Mouse (Mus musculus): ENCODE results near the gene Plxna2. TPM values are rescaled to one million over a fixed set of nuclear protein-coding genes. Genes with fewer than 3 reads are reported as not detected.

Gene Plxna2
- polyA plus RNA-seq, 1 experiment from 2014 or later, result 19.3 TPM

DNA sequence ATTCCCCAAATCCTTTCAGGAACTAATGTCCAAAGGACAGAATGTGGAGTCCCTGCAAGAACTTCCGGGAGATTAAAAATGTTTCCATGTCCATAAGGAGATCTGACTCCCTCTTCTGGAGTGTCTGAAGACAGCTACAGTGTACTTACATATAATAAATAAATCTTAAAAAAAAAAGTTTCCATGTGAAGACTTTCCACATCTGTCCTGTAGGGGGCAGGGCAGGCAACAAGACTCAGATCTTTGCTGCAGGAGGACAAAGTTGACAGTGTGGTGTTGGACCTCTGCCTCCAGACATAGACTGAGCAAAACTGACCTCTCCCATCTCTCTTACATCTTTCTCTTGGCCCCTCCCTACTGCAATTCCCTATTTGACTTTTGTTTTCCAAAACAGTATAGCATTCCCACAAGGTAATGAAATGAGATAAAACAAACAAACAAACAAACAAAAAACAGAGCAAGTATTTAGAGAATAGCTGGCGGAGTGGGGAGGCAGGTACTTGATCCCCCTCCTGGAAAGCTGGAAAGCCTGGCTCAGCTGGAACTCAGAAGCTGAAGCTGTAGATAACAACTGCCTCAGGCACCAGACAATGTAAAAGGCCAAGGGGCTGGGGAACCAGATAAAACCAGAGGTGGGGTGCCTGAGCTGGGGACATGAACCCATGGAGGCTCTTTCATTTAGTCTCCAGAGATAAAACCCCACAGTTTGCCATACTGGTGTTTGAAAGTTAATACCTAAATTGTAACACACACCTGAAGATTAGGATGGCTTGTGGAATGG is 143.6 kb downstream of the Plxna2 start:
- no peak overlapping the region for H3K27ac ChIP-seq (replicated peaks)
- no peak for ATAC-seq (ENCODE audit: low FRiP score, low read depth)
- peaks cover 16% of the 10 kb centered on the region for H3K36me3 ChIP-seq

DNA sequence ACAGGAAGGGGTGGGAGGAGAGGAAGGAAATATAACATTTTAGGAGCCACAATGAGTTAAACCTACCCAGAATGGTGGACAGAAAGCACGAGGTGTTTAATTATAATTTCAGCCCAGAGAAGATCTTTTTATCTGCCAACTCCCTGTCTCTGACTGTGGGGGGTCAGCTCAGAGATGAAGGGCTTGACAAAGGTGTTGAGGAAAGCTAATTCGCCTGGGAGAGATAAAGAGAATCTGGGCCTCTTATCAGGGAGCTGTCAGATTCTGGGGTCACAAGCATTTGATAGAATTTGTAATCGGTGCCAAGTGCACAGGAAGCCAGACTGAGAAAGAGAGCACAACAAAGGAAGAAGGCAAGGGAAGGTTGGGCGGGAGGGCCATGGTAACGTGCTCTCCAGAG is 144.9 kb downstream of the Plxna2 start:
- Histone ChIP-seq H3K9me3 (no peaks in the 10 kb centered on the region), H3K36me3 (peaks cover 19% of the 10 kb centered on the region; the same call in 1 of the 2 replicates), H3K27me3 (no peaks in the 10 kb centered on the region), H3K4me2 (replicated peaks) (no peak overlapping the region), H3K27ac (replicated peaks) (no peak overlapping the region), H3K4me1 (no peaks in the 10 kb centered on the region), H3K4me3 (no peak overlapping the region), H3K9ac (replicated peaks) (no peak overlapping the region)
- no peak for ATAC-seq (ENCODE audit: low FRiP score, low read depth)
- 68% methylated on average over 5 of the region's 5 CpGs for WGBS

More for the DNA sequence above, 143.6 kb downstream of the Plxna2 start:
- 85% methylated on average over 2 of the region's 2 CpGs for WGBS
- H3K4me1 ChIP-seq, result no peaks in the 10 kb centered on the region
- no peak overlapping the region for H3K4me2 ChIP-seq (replicated peaks)
- no peaks in the 10 kb centered on the region for H3K9me3 ChIP-seq
- no peak overlapping the region for H3K4me3 ChIP-seq
- no peak overlapping the region for H3K9ac ChIP-seq (replicated peaks)
- no peaks in the 10 kb centered on the region for H3K27me3 ChIP-seq

DNA sequence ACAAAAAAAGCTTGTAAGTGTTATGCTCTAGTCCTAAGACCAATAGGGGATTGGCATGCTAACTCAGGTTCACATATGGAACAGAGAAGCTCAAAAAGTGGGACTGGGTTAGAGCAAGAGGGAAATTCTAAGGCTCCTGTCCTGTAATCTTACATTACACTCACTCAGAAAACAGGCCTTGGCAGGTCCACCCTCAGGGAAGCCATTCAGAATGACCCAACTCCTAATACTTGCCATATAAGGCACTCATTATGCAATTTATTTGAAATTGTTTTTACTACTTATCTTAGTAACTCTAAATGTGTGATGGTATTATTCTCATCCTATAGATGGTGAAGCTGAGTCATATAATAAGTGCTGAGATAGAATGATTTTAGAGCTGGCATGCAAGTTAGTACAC is 146.9 kb downstream of the Plxna2 start:
- peaks cover 19% of the 10 kb centered on the region; the same call in 1 of the 2 replicates for H3K36me3 ChIP-seq
- H3K9me3 ChIP-seq, result no peaks in the 10 kb centered on the region
- H3K27ac ChIP-seq (replicated peaks), result no peak overlapping the region
- no peak overlapping the region for H3K4me3 ChIP-seq
- no peak overlapping the region for H3K9ac ChIP-seq (replicated peaks)
- H3K4me1 ChIP-seq, result no peaks in the 10 kb centered on the region
- no peak for ATAC-seq (ENCODE audit: low FRiP score, low read depth)
- H3K4me2 ChIP-seq (replicated peaks), result no peak overlapping the region
- H3K27me3 ChIP-seq, result no peaks in the 10 kb centered on the region

- Histone ChIP-seq H3K4me2 (replicated peaks) (no peak overlapping the region), H3K9me3 (no peaks in the 10 kb centered on the region), H3K27ac (replicated peaks) (no peak overlapping the region), H3K4me1 (no peaks in the 10 kb centered on the region), H3K36me3 (peaks cover 17% of the 10 kb centered on the region; the same call in 1 of the 2 replicates), H3K4me3 (no peak overlapping the region), H3K9ac (replicated peaks) (no peak overlapping the region), H3K27me3 (no peaks in the 10 kb centered on the region; the same call in 1 of the 2 replicates)
- ATAC-seq (ENCODE audit: low FRiP score, low read depth), result no peak
- 93% methylated on average over 1 of the region's 1 CpGs for WGBS
Measured at GRCm38 (mm10) chr1:194768799-194769198, 150.8 kb downstream of the Plxna2 start.

DNA sequence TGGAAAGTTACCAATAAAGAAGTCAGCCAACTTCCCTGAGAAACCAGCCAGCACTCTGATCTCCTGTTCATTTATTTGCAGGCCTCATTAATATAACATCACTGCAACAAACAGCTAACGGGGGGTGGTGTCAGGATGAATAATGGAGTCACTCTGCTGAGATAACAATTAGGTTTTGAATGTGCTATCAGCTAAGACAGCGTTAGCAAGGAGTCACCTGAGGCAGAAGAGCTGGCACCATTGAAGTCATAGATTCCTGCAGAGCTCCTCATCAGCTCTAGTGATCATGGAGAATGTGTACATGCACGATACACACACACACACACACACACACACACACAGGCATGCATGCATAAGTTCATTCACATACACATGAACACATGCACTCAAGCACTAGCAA is 154.0 kb downstream of the Plxna2 start:
- 74% methylated on average over 3 of the region's 3 CpGs for WGBS
- no peak overlapping the region for H3K4me2 ChIP-seq (replicated peaks)
- peaks cover 8% of the 10 kb centered on the region; the same call in 1 of the 2 replicates for H3K36me3 ChIP-seq
- H3K4me1 ChIP-seq, result no peaks in the 10 kb centered on the region
- no peaks in the 10 kb centered on the region for H3K9me3 ChIP-seq
- H3K9ac ChIP-seq (replicated peaks), result no peak overlapping the region
- no peak for ATAC-seq (ENCODE audit: low FRiP score, low read depth)
- H3K27ac ChIP-seq (replicated peaks), result no peak overlapping the region
- no peaks in the 10 kb centered on the region; the same call in 1 of the 2 replicates for H3K27me3 ChIP-seq
- no peak overlapping the region for H3K4me3 ChIP-seq

DNA sequence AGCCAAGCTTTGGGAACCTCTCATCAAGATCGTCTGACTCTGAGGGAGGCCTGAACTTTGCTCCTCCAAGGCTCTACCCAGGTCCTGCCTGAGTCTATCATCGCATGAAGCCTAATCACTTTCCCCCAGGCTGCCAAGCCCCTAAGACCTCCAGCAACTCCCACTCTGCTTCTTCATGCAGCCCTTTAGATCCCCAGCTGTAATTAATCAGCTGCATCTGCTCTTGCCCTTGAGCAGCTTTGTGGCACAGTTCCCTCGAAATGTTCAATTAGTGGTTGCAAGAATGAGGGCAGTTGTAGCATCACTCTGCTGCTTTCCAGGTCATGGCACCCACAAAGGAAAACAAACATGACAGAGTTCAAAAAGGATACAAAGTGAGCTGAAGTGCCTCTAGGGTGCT is 155.9 kb downstream of the Plxna2 start:
- no peak overlapping the region for H3K4me2 ChIP-seq (replicated peaks)
- no peak overlapping the region for H3K9ac ChIP-seq (replicated peaks)
- 47% methylated on average over 3 of the region's 3 CpGs for WGBS
- H3K9me3 ChIP-seq, result no peaks in the 10 kb centered on the region
- H3K27me3 ChIP-seq, result no peaks in the 10 kb centered on the region; the same call in 1 of the 2 replicates
- ATAC-seq (ENCODE audit: low FRiP score, low read depth), result no peak
- no peak overlapping the region for H3K4me3 ChIP-seq
- no peaks in the 10 kb centered on the region for H3K4me1 ChIP-seq
- no peak overlapping the region for H3K27ac ChIP-seq (replicated peaks)
- H3K36me3 ChIP-seq, result 0 out of 2 replicates have a peak, but pooled peaks cover 2% of the 10 kb centered on the region

GRCm38 (mm10) chr1:194774350-194774749 is 156.3 kb downstream of the Plxna2 start:
- Histone ChIP-seq H3K27me3 (no peaks in the 10 kb centered on the region; the same call in 1 of the 2 replicates), H3K36me3 (0 out of 2 replicates have a peak, but pooled peaks cover 5% of the 10 kb centered on the region), H3K4me3 (no peak overlapping the region), H3K9me3 (no peaks in the 10 kb centered on the region), H3K27ac (replicated peaks) (no peak overlapping the region), H3K4me2 (replicated peaks) (no peak overlapping the region), H3K4me1 (no peaks in the 10 kb centered on the region), H3K9ac (replicated peaks) (no peak overlapping the region)
- WGBS, result 81% methylated on average over 2 of the region's 2 CpGs
- ATAC-seq (ENCODE audit: low FRiP score, low read depth), result no peak

DNA sequence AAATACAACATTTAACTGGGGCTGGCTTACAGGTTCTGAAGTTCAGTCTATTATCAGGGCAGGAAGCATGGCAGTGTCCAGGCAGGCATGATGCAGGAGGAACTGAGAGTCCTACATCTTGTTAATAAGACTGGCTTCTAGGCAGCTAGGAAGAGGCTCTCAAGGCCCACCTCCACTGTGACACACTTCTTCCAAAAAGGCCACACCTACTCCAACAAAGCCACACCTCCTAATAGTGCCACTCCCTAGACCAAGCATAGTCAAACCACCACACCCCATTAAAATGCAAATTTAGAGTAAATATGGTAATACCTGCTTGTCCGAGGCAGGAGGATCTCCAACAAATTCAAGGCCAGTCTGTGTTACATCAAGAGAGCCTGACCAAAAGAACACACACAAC is 156.7 kb downstream of the Plxna2 start:
- Histone ChIP-seq H3K27me3 (no peaks in the 10 kb centered on the region; the same call in 1 of the 2 replicates), H3K9ac (replicated peaks) (no peak overlapping the region), H3K36me3 (0 out of 2 replicates have a peak, but pooled peaks cover 5% of the 10 kb centered on the region), H3K4me2 (replicated peaks) (no peak overlapping the region), H3K9me3 (no peaks in the 10 kb centered on the region), H3K4me1 (no peaks in the 10 kb centered on the region), H3K4me3 (no peak overlapping the region), H3K27ac (replicated peaks) (no peak overlapping the region)
- WGBS, result 78% methylated on average over 1 of the region's 1 CpGs
- ATAC-seq (ENCODE audit: low FRiP score, low read depth), result no peak

- ATAC-seq (ENCODE audit: low FRiP score, low read depth), result no peak
- no peaks in the 10 kb centered on the region; the same call in 1 of the 2 replicates for H3K27me3 ChIP-seq
- no peaks in the 10 kb centered on the region for H3K9me3 ChIP-seq
- H3K9ac ChIP-seq (replicated peaks), result no peak overlapping the region
- no peaks in the 10 kb centered on the region for H3K4me1 ChIP-seq
- H3K27ac ChIP-seq (replicated peaks), result no peak overlapping the region
- no peak overlapping the region for H3K4me2 ChIP-seq (replicated peaks)
- no peak overlapping the region for H3K4me3 ChIP-seq
- H3K36me3 ChIP-seq, result peaks cover 10% of the 10 kb centered on the region; the same call in 1 of the 2 replicates
Measured at GRCm38 (mm10) chr1:194775656-194776374, 157.8 kb downstream of the Plxna2 start.

GRCm38 (mm10) chr1:194776510-194777244 is 158.7 kb downstream of the Plxna2 start:
- no peak overlapping the region for H3K4me3 ChIP-seq
- peaks cover 10% of the 10 kb centered on the region; the same call in 1 of the 2 replicates for H3K36me3 ChIP-seq
- no peak overlapping the region for H3K27ac ChIP-seq (replicated peaks)
- H3K9me3 ChIP-seq, result no peaks in the 10 kb centered on the region
- no peak for ATAC-seq (ENCODE audit: low FRiP score, low read depth)
- H3K4me2 ChIP-seq (replicated peaks), result no peak overlapping the region
- no peaks in the 10 kb centered on the region; the same call in 1 of the 2 replicates for H3K27me3 ChIP-seq
- H3K4me1 ChIP-seq, result no peaks in the 10 kb centered on the region
- H3K9ac ChIP-seq (replicated peaks), result no peak overlapping the region
- 79% methylated on average over 5 of the region's 5 CpGs for WGBS

GRCm38 (mm10) chr1:194777608-194778007 is 159.6 kb downstream of the Plxna2 start:
- no peaks in the 10 kb centered on the region for H3K4me1 ChIP-seq
- H3K27me3 ChIP-seq, result no peaks in the 10 kb centered on the region; the same call in 1 of the 2 replicates
- H3K27ac ChIP-seq (replicated peaks), result no peak overlapping the region
- H3K9me3 ChIP-seq, result no peaks in the 10 kb centered on the region
- no peak overlapping the region for H3K4me2 ChIP-seq (replicated peaks)
- peaks cover 10% of the 10 kb centered on the region; the same call in 1 of the 2 replicates for H3K36me3 ChIP-seq
- WGBS, result 88% methylated on average over 2 of the region's 2 CpGs
- no peak overlapping the region for H3K9ac ChIP-seq (replicated peaks)
- H3K4me3 ChIP-seq, result no peak overlapping the region
- no peak for ATAC-seq (ENCODE audit: low FRiP score, low read depth)
